8 mouse cellular contexts compared by ENCODE assay signal in the genomic region with DNA sequence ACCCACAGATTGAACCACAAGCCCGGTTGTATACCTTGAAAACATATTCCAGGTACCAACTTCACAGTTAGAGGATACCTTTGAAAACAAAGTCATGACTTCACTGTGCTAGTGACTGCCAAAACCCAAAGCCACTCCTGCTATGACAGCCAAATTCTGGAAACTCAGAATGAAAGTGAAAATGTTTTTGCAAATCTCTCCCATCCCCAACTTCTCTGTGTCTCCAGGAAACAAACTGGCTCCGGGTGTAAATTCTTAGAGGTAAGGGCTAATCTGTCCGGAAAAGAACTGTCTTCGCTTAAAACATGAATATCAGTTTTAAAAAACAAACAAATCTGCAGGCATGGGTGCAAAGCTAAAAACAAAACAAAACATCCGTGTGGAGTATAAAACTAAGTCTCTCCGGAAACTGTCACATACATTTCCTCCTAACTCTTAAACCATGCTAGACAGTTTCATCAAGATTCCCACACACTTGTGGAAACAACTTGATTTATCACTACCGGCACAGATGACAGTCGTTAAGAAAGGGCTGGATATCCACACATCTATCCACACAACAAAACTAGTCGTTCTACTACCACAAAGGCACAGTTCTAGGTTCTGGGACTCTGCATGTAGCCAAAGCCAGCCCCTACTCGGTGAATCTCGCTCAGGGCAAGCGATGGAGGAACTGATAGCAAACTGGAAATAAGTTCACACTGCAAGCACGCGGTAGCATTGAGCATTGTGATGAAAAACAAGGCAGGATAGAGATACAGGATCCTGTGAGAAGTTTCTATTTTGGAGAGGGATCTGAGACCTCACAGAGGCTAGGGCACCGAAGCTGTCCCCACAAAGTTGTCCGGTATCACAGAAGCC. TPM values are rescaled to one million over a fixed set of nuclear protein-coding genes. Genes with fewer than 3 reads are reported as not detected.
DNase-seq lines count a peak whose midpoint lies in the region; ATAC-seq and TF ChIP-seq lines count a peak whose summit lies in the region.

No protein-coding gene starts in this region.

- WGBS in forebrain, embryonic 15.5 days = 31% methylated on average over 16 of the region's 16 CpGs
- WGBS in limb, embryonic 10.5 days = 34% methylated on average over 16 of the region's 16 CpGs
- WGBS in neural tube, embryonic 13.5 days = 31% methylated on average over 16 of the region's 16 CpGs

- H3K27ac ChIP-seq in forebrain, embryonic 15.5 days (replicated peaks) = peak overlapping the region; percentile 48
- peak overlapping the region; percentile 94 for H3K27ac ChIP-seq in limb, embryonic 10.5 days
- peak overlapping the region; percentile 78; the same call in 1 of the 2 replicates for H3K27ac ChIP-seq in neural tube, embryonic 13.5 days (replicated peaks)

- no peaks in the 10 kb centered on the region for H3K36me3 ChIP-seq in E14TG2a.4 (ENCODE audit: insufficient read depth, low read length)
- H3K36me3 ChIP-seq in forebrain, embryonic 15.5 days = no peaks in the 10 kb centered on the region
- no peaks in the 10 kb centered on the region for H3K36me3 ChIP-seq in limb, embryonic 10.5 days
- no peaks in the 10 kb centered on the region for H3K36me3 ChIP-seq in neural tube, embryonic 13.5 days

- no peaks in the 10 kb centered on the region for H3K9me3 ChIP-seq in E14TG2a.4 (ENCODE audit: low read length)
- H3K9me3 ChIP-seq in forebrain, embryonic 15.5 days = no peaks in the 10 kb centered on the region
- H3K9me3 ChIP-seq in limb, embryonic 10.5 days (replicated peaks) = no peaks in the 10 kb centered on the region
- no peaks in the 10 kb centered on the region for H3K9me3 ChIP-seq in neural tube, embryonic 13.5 days

- DNase-seq in cerebellum, adult 9-10 months = peak; percentile 40
- no peak for DNase-seq in cerebellum, postnatal 36 days
- no peak for DNase-seq in limb, embryonic 10.5 days (ENCODE audit: low spot score)
- DNase-seq in cerebellum, postnatal 14 days = no peak
- DNase-seq in frontal cortex, adult 2 months (ENCODE audit: extremely low spot score in 1 of 2, low spot score in 1 of 2) = no peak

- peak overlapping the region; percentile 83 for H3K4me3 ChIP-seq in E14TG2a.4 (replicated peaks; ENCODE audit: low read length)
- H3K4me3 ChIP-seq in forebrain, embryonic 15.5 days = peak overlapping the region; percentile 86
- peak overlapping the region; percentile 84 for H3K4me3 ChIP-seq in limb, embryonic 10.5 days
- peak overlapping the region; percentile 75 for H3K4me3 ChIP-seq in neural tube, embryonic 13.5 days

- peak overlapping the region; percentile 84 for H3K9ac ChIP-seq in forebrain, embryonic 15.5 days (replicated peaks)
- peak overlapping the region; percentile 86 for H3K9ac ChIP-seq in neural tube, embryonic 13.5 days

- H3K4me2 ChIP-seq in forebrain, embryonic 15.5 days (replicated peaks) = peak overlapping the region; percentile 92
- H3K4me2 ChIP-seq in neural tube, embryonic 13.5 days = peak overlapping the region; percentile 95

- peaks cover 55% of the 10 kb centered on the region for H3K27me3 ChIP-seq in E14TG2a.4 (ENCODE audit: insufficient read depth, low read length)
- H3K27me3 ChIP-seq in forebrain, embryonic 15.5 days = no peaks in the 10 kb centered on the region
- 0 out of 2 replicates have a peak, but pooled peaks cover 21% of the 10 kb centered on the region for H3K27me3 ChIP-seq in limb, embryonic 10.5 days (ENCODE audit: low read depth, poor library complexity, severe bottlenecking)
- peaks cover 39% of the 10 kb centered on the region for H3K27me3 ChIP-seq in neural tube, embryonic 13.5 days

- H3K4me1 ChIP-seq in E14TG2a.4 (replicated peaks; ENCODE audit: low read depth, low read length) = peaks cover 22% of the 10 kb centered on the region; the same call in 1 of the 2 replicates
- peaks cover 53% of the 10 kb centered on the region for H3K4me1 ChIP-seq in forebrain, embryonic 15.5 days
- peaks cover 46% of the 10 kb centered on the region for H3K4me1 ChIP-seq in limb, embryonic 10.5 days
- H3K4me1 ChIP-seq in neural tube, embryonic 13.5 days (replicated peaks) = peaks cover 65% of the 10 kb centered on the region

- no peak for TF ChIP-seq CTCF in E14TG2a.4 (conservative IDR thresholded peaks at IDR 0.05; ENCODE audit: low read length)

- ATAC-seq in forebrain, embryonic 15.5 days (replicated peaks) = no peak
- ATAC-seq in neural tube, embryonic 13.5 days (ENCODE audit: low read depth) = no peak

RNA-seq across cellular contexts. Expression of gene Eif4e3, which starts 0.9 kb away (rescaled TPM):
- polyA plus RNA-seq in forebrain, embryonic 15.5 days (2015; fragmentation: Nextera tagmentation; extraction: Ambion mirVana) = 9.9 and 10.0 TPM in 2 replicates
- polyA plus RNA-seq in limb, embryonic 10.5 days (2016; fragmentation: Nextera tagmentation; extraction: Ambion mirVana) = 11.1 and 14.6 TPM in 2 replicates
- polyA plus RNA-seq in neural tube, embryonic 13.5 days (2015; fragmentation: Nextera tagmentation; extraction: Ambion mirVana) = 9.1 and 9.3 TPM in 2 replicates
- polyA plus RNA-seq in frontal cortex, adult 2 months (2012; rRNA removed) = 20.2 and 21.1 TPM in 2 replicates

RNA-seq across cellular contexts. Expression of gene Gm20696, which starts 0.9 kb away (rescaled TPM):
- 5.7 and 5.8 TPM in 2 replicates for polyA plus RNA-seq in forebrain, embryonic 15.5 days (2015; fragmentation: Nextera tagmentation; extraction: Ambion mirVana)
- 2.4 and 3.2 TPM in 2 replicates for polyA plus RNA-seq in limb, embryonic 10.5 days (2016; fragmentation: Nextera tagmentation; extraction: Ambion mirVana)
- 2.7 and 3.0 TPM in 2 replicates for polyA plus RNA-seq in neural tube, embryonic 13.5 days (2015; fragmentation: Nextera tagmentation; extraction: Ambion mirVana)
- polyA plus RNA-seq in frontal cortex, adult 2 months (2012; rRNA removed) = 1.5 and 1.6 TPM in 2 replicates

RNA-seq across cellular contexts. Expression of gene Gpr27, which starts 26.8 kb away (rescaled TPM):
- polyA plus RNA-seq in forebrain, embryonic 15.5 days (2015; fragmentation: Nextera tagmentation; extraction: Ambion mirVana) = 22.5 and 24.2 TPM in 2 replicates
- 1.0 and 1.1 TPM in 2 replicates for polyA plus RNA-seq in limb, embryonic 10.5 days (2016; fragmentation: Nextera tagmentation; extraction: Ambion mirVana)
- 11.3 and 13.3 TPM in 2 replicates for polyA plus RNA-seq in neural tube, embryonic 13.5 days (2015; fragmentation: Nextera tagmentation; extraction: Ambion mirVana)
- 25.0 and 31.7 TPM in 2 replicates for polyA plus RNA-seq in frontal cortex, adult 2 months (2012; rRNA removed)
